Mouse (Mus musculus) lung, postnatal 4 days (tissue): ENCODE data around the gene Trp53rkb.

Source experiments
- DNase-seq, 2 experiments: peaks; one replicate each; pipeline ENCODE4 v3.0.0; 2021

Gene Trp53rkb

DNA sequence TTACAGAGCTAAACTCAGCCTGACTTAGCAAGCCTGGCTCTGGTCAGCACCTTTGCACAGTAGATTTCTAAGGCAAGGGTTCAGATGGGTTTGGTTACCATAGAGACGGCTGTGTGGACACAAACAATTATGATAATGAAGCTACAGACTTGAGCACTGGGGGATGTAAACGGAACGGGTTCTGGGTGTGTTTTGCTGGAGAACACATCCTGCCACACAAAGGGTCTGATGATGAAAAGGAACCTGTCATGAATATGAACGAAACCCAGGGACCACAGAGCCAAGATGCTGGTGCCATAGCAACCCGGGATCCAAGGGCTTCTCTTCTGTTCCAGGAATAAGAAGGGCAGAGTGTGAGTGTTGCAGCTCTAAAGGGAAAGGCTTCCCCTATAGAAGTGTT lies at the start of gene Trp53rkb:
TSS of gene Trp53rkb (plus strand) at position 177 of the 400 bp plus-strand sequence.
- no peak for DNase-seq

GRCm38 (mm10) chr2:166743504-166743903 lies 48.8 kb upstream of the Trp53rkb start:
- no peak for DNase-seq

DNA sequence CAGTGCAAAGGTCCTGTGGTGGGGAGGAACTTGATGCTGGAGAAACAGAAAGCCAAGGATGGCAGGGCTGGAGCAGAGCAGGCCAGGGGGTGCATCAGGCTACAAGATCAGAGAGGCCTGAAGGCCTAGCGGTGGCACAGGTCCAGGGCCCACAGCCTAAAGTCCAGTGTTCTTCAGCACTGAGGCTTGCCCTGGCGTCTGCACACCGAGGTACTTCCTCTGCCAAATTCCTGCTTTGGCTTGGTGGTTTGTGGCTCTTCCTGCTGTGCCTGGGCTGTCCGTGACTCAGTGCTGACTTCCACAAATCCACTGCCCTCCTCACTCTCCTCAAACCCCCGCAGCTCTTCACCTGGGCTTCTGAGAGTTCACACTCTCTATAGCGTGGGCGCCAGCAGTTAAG lies 47.9 kb upstream of the Trp53rkb start:
- no peak for DNase-seq

GRCm38 (mm10) chr2:166745849-166746248 lies 46.5 kb upstream of the Trp53rkb start:
- no peak for DNase-seq

DNA sequence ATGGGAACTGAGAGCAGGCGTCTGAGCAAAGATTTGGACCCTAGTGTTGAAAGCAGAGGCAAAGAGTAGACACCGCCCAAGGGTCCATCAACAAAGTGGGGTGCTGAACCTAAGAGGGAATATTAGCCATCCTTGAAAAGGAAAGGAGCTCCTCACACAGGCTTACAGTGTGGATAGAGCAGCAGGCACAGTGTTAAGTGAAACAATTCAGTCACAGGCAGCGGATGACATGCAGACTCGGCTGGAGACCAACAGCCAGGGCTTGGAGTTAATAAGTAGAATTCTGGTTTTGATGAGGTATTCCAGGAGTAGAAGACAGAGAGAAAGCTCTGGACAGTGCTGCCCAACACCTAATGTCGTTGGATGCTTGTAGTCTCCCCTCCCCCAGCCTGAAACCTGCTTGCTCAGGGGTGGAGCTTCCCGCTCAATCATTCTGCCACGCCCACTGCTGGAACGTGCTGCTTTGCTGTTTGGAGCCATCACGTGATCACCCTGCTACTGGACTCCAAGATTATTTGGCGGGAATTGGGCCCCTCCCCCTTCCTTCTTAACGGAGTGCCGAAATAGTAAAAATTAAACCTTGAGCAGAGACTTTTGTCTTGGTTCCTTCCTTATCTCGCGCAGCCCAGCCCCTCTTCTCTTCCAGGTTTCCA lies 45.9 kb upstream of the Trp53rkb start:
- DNase-seq: peak in 1 of 2 experiments; percentile 24

DNA sequence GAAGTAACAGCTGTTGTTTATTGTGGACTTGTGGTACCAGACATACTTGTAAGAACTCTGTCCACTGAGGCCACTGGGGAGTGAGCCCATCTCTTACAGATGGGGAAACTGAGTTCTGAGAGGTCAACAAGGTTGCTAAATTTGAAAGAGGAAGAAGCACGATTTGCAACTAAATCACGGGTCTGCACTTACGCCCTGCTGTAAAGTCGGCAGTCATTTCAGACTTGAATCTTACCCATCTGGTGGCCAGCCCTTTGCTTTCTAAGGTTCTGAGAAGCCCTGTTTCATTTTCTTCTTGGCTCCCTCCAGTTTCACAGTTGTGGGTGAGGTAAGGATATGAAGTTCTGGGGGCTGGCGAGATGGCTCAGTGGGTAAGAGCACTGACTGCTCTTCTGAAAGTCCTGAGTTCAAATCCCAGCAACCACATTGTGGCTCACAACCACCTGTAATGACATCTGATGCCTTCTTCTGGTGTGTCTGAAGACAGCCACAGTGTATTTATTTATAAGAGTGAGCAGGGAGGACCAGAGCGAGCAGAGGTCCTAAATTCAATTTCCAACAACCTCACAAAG lies 41.6 kb upstream of the Trp53rkb start:
- no peak for DNase-seq

- no peak for DNase-seq
Observed at GRCm38 (mm10) chr2:166754194-166754593, 38.1 kb upstream of the Trp53rkb start.

GRCm38 (mm10) chr2:166754760-166755159 lies 37.6 kb upstream of the Trp53rkb start:
- DNase-seq: no peak

DNA sequence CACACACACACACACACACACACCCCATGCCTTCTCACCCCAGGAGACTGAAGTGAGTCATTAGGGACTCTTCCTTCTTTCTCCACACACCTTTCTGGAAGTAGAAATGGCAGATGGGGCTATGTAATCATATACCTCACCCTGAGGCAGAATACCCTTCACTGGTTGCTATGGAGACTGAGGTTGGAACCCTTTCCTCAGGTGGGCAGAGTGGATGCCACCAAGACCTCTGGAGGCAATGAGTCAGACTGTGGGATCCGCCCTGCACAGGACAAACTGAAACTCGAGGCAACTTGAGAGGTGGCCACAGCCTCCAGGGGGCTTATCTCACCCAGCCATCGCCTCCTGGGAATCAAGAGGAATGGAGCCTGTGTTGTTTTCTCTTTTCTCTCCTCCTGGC lies 34.4 kb upstream of the Trp53rkb start:
- no peak for DNase-seq

DNA sequence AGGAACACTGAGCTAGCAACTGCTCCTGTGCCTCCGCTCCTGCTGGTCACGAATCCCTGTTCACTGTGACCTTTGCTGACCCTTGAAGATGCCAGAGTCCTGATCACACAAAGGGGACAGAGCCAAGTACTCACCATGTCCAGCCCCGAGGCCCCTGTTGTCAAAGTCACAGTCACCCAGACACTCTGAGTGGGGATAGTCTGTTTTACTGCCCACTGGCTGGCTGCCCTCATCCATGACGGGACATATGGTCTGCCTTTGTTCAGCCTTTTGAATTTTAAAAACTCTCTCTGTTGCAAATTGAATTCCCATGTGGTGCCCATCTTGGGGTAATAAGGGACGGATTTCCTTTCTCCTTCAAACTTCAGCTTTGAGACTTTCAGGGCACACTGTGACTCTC lies 28.3 kb upstream of the Trp53rkb start:
- no peak for DNase-seq

DNA sequence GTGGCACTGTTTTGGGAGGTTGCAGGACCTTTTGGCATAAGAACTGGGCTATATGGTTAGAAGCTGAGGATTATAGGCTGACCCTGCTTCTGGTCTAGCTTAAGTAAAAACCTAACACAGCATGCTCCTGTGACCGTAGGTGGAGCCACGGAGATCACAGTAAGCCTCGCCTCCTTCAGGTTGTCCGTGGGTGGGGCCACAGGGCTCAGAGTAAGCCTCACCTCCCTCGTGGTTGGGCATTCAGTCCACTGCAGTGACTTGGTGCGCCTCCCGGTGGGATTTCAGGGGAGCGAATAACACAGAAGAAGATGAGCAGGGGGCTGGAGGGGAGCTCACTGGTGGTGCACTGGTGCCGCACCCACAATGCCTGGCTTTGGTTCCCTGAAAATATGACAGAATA lies 24.7 kb upstream of the Trp53rkb start:
- DNase-seq: no peak

DNA sequence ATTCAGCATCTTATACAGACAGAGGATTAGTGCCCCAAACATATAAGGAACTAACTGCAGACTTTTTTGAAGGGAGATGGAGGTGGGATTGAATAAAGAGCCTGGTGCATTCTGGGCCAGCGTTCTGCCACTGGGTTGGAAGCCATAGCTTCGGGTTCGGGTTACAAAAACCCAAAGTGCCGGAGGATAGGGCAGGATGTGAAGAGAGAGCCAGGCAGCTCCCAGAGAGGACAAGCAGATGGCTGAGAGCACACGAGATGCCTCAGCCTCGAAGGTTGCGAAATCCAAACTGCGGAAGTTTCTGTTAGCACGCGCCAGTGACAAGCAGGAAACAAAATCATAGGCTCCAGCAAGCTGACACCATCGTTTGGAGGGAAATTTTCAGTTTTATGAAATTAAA lies 20.9 kb upstream of the Trp53rkb start:
- DNase-seq: peak; percentile 48 to 54

DNA sequence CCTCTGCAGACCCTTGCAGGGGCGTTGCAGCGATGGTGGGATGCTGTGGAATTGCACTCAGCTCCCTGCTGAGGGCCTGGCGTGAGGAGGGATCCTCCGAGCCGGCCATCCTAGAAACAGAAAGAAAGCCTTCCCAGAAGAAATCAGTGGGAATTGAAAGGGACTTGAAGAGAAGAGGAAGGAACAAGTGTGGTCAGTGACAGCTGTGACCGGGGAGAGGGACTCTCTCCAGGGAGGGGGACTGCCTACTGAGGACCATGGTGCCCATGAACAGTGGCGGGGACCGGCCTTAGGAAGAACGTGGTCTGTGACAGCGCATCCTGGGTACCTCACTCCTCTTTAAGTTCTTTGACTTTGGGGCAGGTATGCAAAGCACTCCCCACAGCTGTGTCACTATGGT lies 18.7 kb upstream of the Trp53rkb start:
- DNase-seq: no peak

DNA sequence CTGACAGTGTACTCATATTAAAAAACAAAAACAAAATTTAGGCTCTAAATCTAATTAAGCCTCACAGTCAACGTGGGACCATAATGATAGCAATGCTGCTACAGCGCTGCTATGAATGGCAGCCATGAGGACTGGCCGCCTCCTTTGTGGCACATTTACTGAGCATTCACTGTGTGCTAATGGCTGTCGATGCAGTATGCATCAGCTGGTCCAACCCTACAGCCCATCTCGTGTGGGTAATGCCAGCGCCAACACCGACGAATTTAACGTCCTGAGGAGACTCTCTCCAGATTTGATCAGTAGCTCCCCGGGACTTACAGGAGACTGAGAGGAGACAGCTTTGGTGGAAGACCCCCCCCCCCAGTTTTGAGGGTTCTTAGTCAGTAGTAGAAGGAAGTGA lies 18.1 kb upstream of the Trp53rkb start:
- no peak for DNase-seq

GRCm38 (mm10) chr2:166775357-166775893 lies 16.9 kb upstream of the Trp53rkb start:
- no peak for DNase-seq

- peak in 1 of 2 experiments; percentile 59 for DNase-seq
Observed at GRCm38 (mm10) chr2:166776272-166776671, 16.1 kb upstream of the Trp53rkb start.

DNA sequence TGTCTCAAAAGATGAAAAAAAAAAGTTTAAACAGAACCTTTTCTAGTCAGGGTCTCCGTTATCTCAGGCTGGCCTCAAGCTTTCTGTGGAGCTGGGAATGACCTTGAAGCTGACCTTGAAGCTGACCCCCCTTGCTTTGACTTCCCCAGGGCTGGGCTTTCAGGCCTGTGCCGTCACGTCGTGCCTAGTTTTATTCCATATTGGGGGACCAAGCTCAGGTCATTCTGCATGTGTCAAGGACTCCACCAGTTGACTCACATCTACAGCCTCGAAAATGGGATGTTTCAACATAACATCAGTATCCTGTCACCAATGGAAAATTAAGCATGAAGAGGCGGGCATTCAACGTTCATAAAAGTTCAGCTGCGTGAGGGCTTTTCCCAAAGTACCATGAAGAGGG lies 12.4 kb upstream of the Trp53rkb start:
- no peak for DNase-seq

DNA sequence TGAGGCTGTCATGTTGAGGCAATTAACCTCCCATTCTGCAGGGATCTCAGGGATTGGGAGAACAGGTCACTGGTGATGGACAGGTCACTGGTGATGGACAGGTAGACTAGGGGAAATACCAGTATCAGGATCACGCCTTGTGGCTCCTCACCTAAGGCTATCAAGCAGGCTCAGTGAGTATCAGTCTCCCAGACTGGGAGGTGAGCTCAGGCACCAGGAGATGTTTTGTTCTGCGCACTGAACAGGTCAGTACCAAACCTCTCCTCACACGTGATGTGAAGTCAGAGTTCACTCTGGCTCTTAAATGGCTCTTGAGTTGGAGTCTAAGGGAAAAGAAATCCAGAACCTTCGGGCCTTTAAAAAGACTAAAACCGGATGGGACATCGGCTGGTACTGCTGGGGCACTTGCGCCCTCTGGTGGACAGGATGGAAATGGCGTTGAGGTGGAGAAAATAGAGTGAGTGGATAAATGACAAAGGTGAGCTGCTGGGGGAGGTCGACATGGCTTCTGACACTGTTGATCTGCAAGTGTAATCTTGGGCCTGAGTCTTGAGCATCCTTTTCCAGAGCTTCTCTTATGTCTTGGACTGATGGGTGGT lies 11.3 kb upstream of the Trp53rkb start:
- peak; percentile 60 to 82 for DNase-seq

GRCm38 (mm10) chr2:166784376-166784775 lies 8.0 kb upstream of the Trp53rkb start:
- DNase-seq: no peak

GRCm38 (mm10) chr2:166786353-166787004 lies 5.9 kb upstream of the Trp53rkb start:
- peak; percentile 91 to 93 for DNase-seq

DNA sequence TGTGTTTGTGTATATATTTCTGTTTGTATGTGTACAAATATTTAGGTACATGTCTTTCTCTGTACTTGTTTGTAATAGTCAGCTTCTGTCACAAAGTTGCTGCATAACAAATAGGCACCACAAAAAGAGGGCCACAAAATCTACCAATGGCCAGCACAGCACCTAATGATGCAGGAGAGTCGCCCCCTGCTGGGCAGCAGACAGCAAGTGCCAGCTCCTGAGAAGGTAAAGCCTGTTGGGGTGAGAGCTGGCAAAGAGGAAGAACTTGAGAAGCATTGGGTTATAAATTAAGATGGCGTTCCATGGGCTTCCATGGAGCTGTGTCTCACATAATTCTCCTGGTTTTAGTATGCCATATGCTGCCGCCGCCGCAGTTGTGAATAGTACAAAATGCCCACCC lies 593 bp upstream of the Trp53rkb start:
- DNase-seq: no peak

DNA sequence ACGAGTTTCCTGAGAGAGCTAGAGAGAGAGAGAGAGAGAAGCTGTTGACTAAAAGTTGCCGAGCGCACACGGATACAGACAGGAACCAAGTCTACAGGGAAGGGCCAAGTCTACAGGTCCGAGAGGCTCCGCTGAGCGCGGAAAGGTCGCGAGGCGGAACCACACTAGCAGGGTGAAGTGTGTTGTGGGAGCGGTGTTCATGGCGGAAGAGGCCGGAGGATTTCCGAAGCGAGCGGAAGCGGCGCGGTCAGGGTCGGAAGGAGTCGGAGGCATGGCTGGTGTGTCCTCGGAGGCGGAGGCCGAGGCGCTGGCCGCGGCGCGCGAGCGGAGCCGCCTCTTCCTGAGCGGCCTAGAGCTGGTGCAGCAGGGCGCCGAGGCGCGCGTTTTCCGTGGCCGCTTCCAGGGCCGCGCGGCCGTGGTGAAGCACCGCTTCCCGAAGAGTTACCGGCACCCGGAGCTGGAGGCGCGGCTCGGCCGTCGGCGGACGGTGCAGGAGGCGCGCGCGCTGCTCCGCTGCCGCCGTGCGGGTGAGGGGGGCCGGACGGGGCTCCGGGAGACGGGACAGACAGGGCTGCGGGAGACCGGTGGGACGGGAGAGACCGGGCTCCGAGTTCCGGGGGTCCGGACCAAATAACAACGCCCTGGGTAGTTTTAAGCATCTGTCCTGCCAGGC lies 1.3 kb downstream of the Trp53rkb start:
- DNase-seq: peak; percentile 91 to 93
